Mouse (Mus musculus) midbrain, embryonic 11.5 days (tissue): ENCODE results near the gene Daglb. TPM values are rescaled to one million over a fixed set of nuclear protein-coding genes. Genes with fewer than 3 reads are reported as not detected.

ENCODE experiments used
- ATAC-seq: fragments of 200-750 bp; cut with Nextera tagmentation; 2 replicates; pipeline ENCODE4 v1.8.0; 2017; ENCODE audit warnings: moderate TSS enrichment, moderate library complexity; ENCODE audit not compliant: low FRiP score
- DNase-seq: peaks from one replicate; pipeline ENCODE4 v3.0.0; 2015; ENCODE audit warnings: low spot score; ENCODE audit errors: missing footprints
- H3K27ac ChIP-seq: fragments of 300-500 bp; sonication (generic); 2 replicates; pipeline ENCODE4 v1.5.1; 2014; ENCODE audit warnings: low read depth, low read length
- H3K27me3 ChIP-seq: fragments of 300-500 bp; sonication (generic); 2 replicates; pipeline ENCODE4 v1.6.1; 2014; ENCODE audit warnings: mild to moderate bottlenecking, low read length, moderate library complexity, mixed read lengths; ENCODE audit not compliant: control insufficient read depth, insufficient read depth
- H3K36me3 ChIP-seq: fragments of 300-500 bp; sonication (generic); 2 replicates; pipeline ENCODE4 v1.6.1; 2014; ENCODE audit warnings: mild to moderate bottlenecking, low read length, moderate library complexity, mixed read lengths; ENCODE audit not compliant: control insufficient read depth, insufficient read depth
- H3K4me1 ChIP-seq: fragments of 300-500 bp; sonication (generic); 2 replicates; pipeline ENCODE4 v1.6.1; 2014; ENCODE audit warnings: low read length; ENCODE audit not compliant: control insufficient read depth, insufficient read depth
- H3K4me2 ChIP-seq: fragments of 300-500 bp; sonication (generic); 2 replicates; pipeline ENCODE4 v1.6.1; 2014; ENCODE audit warnings: mild to moderate bottlenecking, moderate library complexity
- H3K4me3 ChIP-seq: fragments of 300-500 bp; sonication (generic); 2 replicates; pipeline ENCODE4 v1.5.1; 2014; ENCODE audit warnings: low read depth, low read length
- H3K9ac ChIP-seq: fragments of 300-500 bp; sonication (generic); 2 replicates; pipeline ENCODE4 v1.6.1; 2014; ENCODE audit warnings: low read length
- H3K9me3 ChIP-seq: fragments of 300-500 bp; sonication (generic); 2 replicates; pipeline ENCODE4 v1.6.1; 2016; ENCODE audit warnings: low read length; ENCODE audit not compliant: control insufficient read depth
- WGBS: fragments of 180-500 bp; shearing (Covaris S2); extraction: QIAGEN DNeasy Blood & Tissue Kit; methylation state at CpG from one replicate; pipeline ENCODE4 v1.1.7; 2014; 5-methylcytosine and 5-hydroxymethylcytosine counted together
- polyA plus RNA-seq: library from polyadenylated mRNA; unstranded; fragments of >200 nt; fragmentation: Nextera tagmentation; extraction: Ambion mirVana; gene quantifications from 2 replicates; pipeline ENCODE4 v1.2.1, GENCODE M21; 2014

The Daglb gene
- polyA plus RNA-seq, result 9.5 and 10.1 TPM in 2 replicates

DNA sequence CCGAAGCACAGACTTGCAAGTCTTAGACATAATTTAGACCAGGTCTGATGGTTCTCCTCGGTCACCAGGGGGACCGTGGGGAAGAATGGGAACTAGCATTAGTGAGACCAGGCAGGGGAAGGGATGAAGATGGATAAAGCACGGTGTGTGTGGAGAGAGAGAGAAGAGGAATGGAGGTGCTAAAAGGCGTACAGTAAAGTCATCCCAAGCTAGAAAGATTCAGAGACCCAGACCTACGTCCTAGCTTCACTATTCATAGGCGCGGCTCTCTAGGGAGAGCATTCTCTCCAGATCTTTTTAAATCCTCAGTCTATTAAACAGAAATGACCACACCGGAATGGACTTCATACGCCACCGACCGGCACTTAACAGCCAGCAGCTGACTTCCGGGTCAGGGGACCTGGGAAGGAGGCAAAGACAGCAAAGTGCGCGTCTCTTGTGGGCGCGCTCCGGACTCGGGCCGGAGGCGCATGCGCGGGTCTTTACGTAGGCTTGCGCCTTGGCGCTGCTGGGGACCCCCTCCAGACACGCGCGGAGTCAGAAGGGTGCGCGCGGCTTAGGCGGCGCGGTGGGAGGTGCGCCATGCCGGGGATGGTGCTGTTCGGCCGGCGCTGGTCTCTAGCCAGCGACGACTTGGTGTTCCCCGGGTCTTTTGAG, at the start of gene Daglb:
Gene Daglb, plus strand, starts transcription at position 485 of the 657 bp plus-strand sequence.
- no peak within 1 kb of the TSS for H3K27ac ChIP-seq
- H3K4me2 ChIP-seq, result peak within 1 kb of the TSS; percentile 76
- H3K27me3 ChIP-seq, result no peaks in the 10 kb centered on the region
- 3% methylated on average over 43 of the region's 43 CpGs for whole genome bisulfite sequencing
- 0 out of 2 replicates have a peak, but pooled peaks cover 2% of the 10 kb centered on the region for H3K36me3 ChIP-seq
- H3K4me3 ChIP-seq, result peak within 1 kb of the TSS; percentile 67
- peak; percentile 99 for DNase-seq
- H3K9ac ChIP-seq, result peak within 1 kb of the TSS; percentile 76
- no peaks in the 10 kb centered on the region for H3K9me3 ChIP-seq
- ATAC-seq, result peak; percentile 95
- H3K4me1 ChIP-seq, result peaks cover 5% of the 10 kb centered on the region; the same call in 1 of the 2 replicates

DNA sequence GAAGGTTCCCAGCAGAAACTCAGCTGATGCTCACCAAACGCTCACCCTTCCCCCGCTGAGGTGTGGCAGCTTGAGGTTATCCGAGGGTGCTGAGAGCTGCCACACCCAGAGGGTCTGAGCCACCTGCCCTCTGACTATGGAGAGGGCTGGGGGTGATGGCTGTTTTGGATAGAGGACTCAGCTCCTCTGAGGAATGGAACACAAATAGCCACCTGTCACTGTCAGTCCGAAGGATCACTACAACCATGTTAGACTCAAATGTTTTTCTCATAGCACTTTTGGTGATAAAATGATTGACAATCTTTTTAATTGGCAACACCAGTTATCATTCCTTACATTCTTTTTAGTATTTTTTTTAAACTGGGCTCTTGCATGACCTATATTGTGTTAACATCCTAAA, 42.9 kb upstream of the Daglb start:
- H3K4me1 ChIP-seq, result no peaks in the 10 kb centered on the region
- ATAC-seq, result no peak
- WGBS, result 93% methylated on average over 4 of the region's 4 CpGs
- no peak overlapping the region for H3K9ac ChIP-seq
- no peak for DNase-seq
- H3K4me2 ChIP-seq, result no peak overlapping the region
- H3K4me3 ChIP-seq, result no peak overlapping the region
- no peaks in the 10 kb centered on the region for H3K9me3 ChIP-seq
- no peaks in the 10 kb centered on the region for H3K27me3 ChIP-seq
- no peak overlapping the region for H3K27ac ChIP-seq
- peaks cover 17% of the 10 kb centered on the region for H3K36me3 ChIP-seq

GRCm38 (mm10) chr5:143422990-143423389, 41.4 kb upstream of the Daglb start:
- H3K36me3 ChIP-seq, result peaks cover 12% of the 10 kb centered on the region
- WGBS, result 87% methylated on average over 4 of the region's 4 CpGs

GRCm38 (mm10) chr5:143423899-143424519, 40.4 kb upstream of the Daglb start:
- Histone ChIP-seq H3K4me3 (no peak overlapping the region), H3K27ac (no peak overlapping the region), H3K27me3 (no peaks in the 10 kb centered on the region), H3K4me2 (no peak overlapping the region), H3K4me1 (no peaks in the 10 kb centered on the region), H3K9ac (no peak overlapping the region), H3K9me3 (no peaks in the 10 kb centered on the region), H3K36me3 (peaks cover 7% of the 10 kb centered on the region)
- WGBS, result 35% methylated on average over 6 of the region's 6 CpGs
- 0 out of 2 replicates have a peak, but pooled peaks have one; percentile 50 for ATAC-seq
- peak; percentile 94 for DNase-seq

More at GRCm38 (mm10) chr5:143422990-143423389, 41.4 kb upstream of the Daglb start:
- H3K4me2 ChIP-seq, result no peak overlapping the region
- no peak overlapping the region for H3K9ac ChIP-seq
- peak; percentile 47 for DNase-seq
- H3K4me1 ChIP-seq, result no peaks in the 10 kb centered on the region
- H3K27ac ChIP-seq, result no peak overlapping the region
- ATAC-seq, result no peak
- H3K4me3 ChIP-seq, result no peak overlapping the region
- H3K9me3 ChIP-seq, result no peaks in the 10 kb centered on the region
- no peaks in the 10 kb centered on the region for H3K27me3 ChIP-seq

DNA sequence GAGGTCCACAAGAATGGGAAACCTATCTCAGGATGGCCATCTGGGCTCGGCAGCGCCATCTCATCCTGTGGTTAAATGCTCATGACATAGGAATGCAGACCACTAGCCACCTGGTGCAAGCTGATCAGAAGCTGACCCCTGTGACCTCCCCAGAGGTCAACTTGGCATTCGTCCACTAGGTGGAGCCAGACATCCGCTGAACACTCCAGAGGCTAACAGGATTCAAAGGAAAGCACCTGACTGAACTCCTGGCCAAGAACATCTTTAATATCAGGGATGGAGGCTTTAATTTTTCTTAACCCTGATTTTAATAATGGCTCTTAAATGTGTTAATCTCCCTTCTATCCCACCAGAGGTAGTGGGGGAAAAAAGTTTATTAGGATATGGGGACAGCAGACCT, 30.0 kb upstream of the Daglb start:
- H3K4me1 ChIP-seq, result no peaks in the 10 kb centered on the region
- no peaks in the 10 kb centered on the region for H3K9me3 ChIP-seq
- DNase-seq, result peak; percentile 95
- H3K27ac ChIP-seq, result no peak overlapping the region
- no peaks in the 10 kb centered on the region for H3K36me3 ChIP-seq
- no peak overlapping the region for H3K4me2 ChIP-seq
- H3K4me3 ChIP-seq, result no peak overlapping the region
- WGBS, result 7% methylated on average over 4 of the region's 4 CpGs
- H3K9ac ChIP-seq, result no peak overlapping the region
- ATAC-seq, result no peak
- H3K27me3 ChIP-seq, result no peaks in the 10 kb centered on the region

DNA sequence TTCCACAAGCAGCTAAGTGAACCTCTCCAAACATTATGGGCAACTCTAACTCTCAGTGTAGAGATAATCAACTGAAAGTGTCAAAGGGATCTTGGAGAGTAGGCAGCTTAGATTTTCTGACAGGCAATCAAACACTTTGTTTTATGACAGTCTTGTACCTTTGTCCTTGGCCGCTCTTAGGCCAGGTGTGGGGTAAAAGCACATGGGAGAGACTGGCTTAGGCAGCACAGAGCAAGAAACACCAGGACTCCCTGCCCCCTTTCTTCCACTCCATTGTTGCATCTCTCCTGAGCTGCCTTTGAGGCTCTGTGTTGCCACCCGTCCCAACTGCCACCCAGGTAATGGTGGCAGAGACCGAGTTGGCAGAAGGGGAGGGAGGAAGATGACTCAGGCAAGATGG, 23.1 kb upstream of the Daglb start:
- H3K4me3 ChIP-seq, result no peak overlapping the region
- no peak for ATAC-seq
- H3K27ac ChIP-seq, result no peak overlapping the region

GRCm38 (mm10) chr5:143441753-143442152, 22.6 kb upstream of the Daglb start:
- H3K4me1 ChIP-seq, result no peaks in the 10 kb centered on the region
- DNase-seq, result no peak
- no peaks in the 10 kb centered on the region for H3K27me3 ChIP-seq
- WGBS, result 84% methylated on average over 12 of the region's 12 CpGs
- H3K36me3 ChIP-seq, result no peaks in the 10 kb centered on the region
- no peak overlapping the region for H3K9ac ChIP-seq
- ATAC-seq, result no peak
- H3K9me3 ChIP-seq, result no peaks in the 10 kb centered on the region
- H3K27ac ChIP-seq, result no peak overlapping the region
- H3K4me2 ChIP-seq, result no peak overlapping the region
- no peak overlapping the region for H3K4me3 ChIP-seq

More for the DNA sequence above, 23.1 kb upstream of the Daglb start:
- Histone ChIP-seq H3K4me1 (no peaks in the 10 kb centered on the region), H3K27me3 (no peaks in the 10 kb centered on the region), H3K4me2 (no peak overlapping the region), H3K36me3 (no peaks in the 10 kb centered on the region), H3K9ac (no peak overlapping the region), H3K9me3 (no peaks in the 10 kb centered on the region)
- WGBS, result 87% methylated on average over 3 of the region's 3 CpGs
- DNase-seq, result no peak

DNA sequence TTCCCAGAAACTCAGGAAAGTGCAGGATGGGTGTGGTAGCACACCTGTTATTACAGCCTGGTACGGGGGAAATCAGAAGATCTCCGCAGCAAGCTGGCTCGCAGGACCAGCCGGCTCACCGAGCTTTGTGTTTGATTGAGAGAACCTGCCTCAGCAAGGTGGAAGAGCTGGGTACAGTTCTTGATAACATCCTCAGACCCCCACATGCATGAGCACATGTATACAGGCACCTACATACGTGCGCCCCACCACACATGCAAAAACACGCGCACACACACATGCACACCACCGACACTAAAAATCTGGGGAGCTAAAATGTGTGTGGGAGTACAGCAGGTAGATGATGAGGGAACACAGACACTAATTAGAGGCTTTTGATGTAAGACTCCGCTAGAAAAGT, 713 bp upstream of the Daglb start:
- 0 out of 2 replicates have a peak, but pooled peaks cover 2% of the 10 kb centered on the region for H3K36me3 ChIP-seq
- no peaks in the 10 kb centered on the region for H3K9me3 ChIP-seq
- 79% methylated on average over 11 of the region's 11 CpGs for WGBS
- H3K4me2 ChIP-seq, result peak overlapping the region; percentile 76
- no peak for ATAC-seq
- no peaks in the 10 kb centered on the region for H3K27me3 ChIP-seq
- peaks cover 5% of the 10 kb centered on the region; the same call in 1 of the 2 replicates for H3K4me1 ChIP-seq
- DNase-seq, result no peak
- peak overlapping the region; percentile 76 for H3K9ac ChIP-seq
- H3K4me3 ChIP-seq, result peak overlapping the region; percentile 67
- H3K27ac ChIP-seq, result no peak overlapping the region

- Histone ChIP-seq H3K9me3 (no peaks in the 10 kb centered on the region), H3K27ac (no peak overlapping the region), H3K9ac (peak overlapping the region; percentile 76), H3K4me1 (peaks cover 5% of the 10 kb centered on the region; the same call in 1 of the 2 replicates), H3K36me3 (0 out of 2 replicates have a peak, but pooled peaks cover 2% of the 10 kb centered on the region), H3K27me3 (no peaks in the 10 kb centered on the region), H3K4me3 (peak overlapping the region; percentile 67), H3K4me2 (peak overlapping the region; percentile 76)
- no peak for DNase-seq
- WGBS, result under 1% methylated on average over 20 of the region's 20 CpGs
- peak; percentile 66 for ATAC-seq
Measured at GRCm38 (mm10) chr5:143464757-143465118, 354 bp downstream of the Daglb start.
